1 mouse cellular context compared by ENCODE assay signal in genomic region chr15:82255248-82255647, GRCm38 (mm10).
TF ChIP-seq lines count a peak whose summit lies in the region.

No protein-coding gene starts in this region.

TF ChIP-seq in MEL, 35 proteins besides CTCF, POLR2A, EP300 and RAD21 (continued from another document):
- TF ChIP-seq CHD1 (IDR thresholded peaks at IDR 0.05; ENCODE audit: low read depth, low read length) (no peak), POLR2AphosphoS5 (IDR thresholded peaks at IDR 0.05; ENCODE audit: borderline replicate concordance, low read depth, low read length) (no peak), JUND (IDR thresholded peaks at IDR 0.05; ENCODE audit: low read depth, low read length) (no peak), USF2 (IDR thresholded peaks at IDR 0.05; ENCODE audit: borderline replicate concordance in 1 of 2, insufficient read depth in 1 of 2, low read depth in 1 of 2, low read length in 2 of 2) (no peak), POLR2AphosphoS2 (IDR thresholded peaks at IDR 0.05; ENCODE audit: low read length) (no peak)
